Mouse (Mus musculus) stomach, embryonic 14.5 days (tissue): ENCODE data around the gene Idh3g. TPM values are rescaled to one million over a fixed set of nuclear protein-coding genes. Genes with fewer than 3 reads are reported as not detected.

Experiments
- ATAC-seq: fragments of 200-750 bp; cut with Nextera tagmentation; 2 replicates; pipeline ENCODE4 v1.8.0; 2017; ENCODE audit warnings: low read depth, moderate TSS enrichment; ENCODE audit not compliant: insufficient number of reproducible peaks, insufficient read depth, low FRiP score
- H3K27ac ChIP-seq: fragments of 300-500 bp; sonication (generic); 2 replicates; pipeline ENCODE4 v1.5.1; 2014; ENCODE audit warnings: mild to moderate bottlenecking, low read length, moderate library complexity, mixed read lengths
- H3K27me3 ChIP-seq: fragments of 300-500 bp; sonication (generic); 2 replicates; pipeline ENCODE4 v1.6.1; 2014; ENCODE audit warnings: low read length, control low read depth, mixed read lengths; ENCODE audit not compliant: control insufficient read depth, insufficient read depth
- H3K36me3 ChIP-seq: fragments of 300-500 bp; sonication (generic); 2 replicates; pipeline ENCODE4 v1.6.1; 2014; ENCODE audit warnings: mild to moderate bottlenecking, control low read depth, low read length, moderate library complexity, mixed read lengths; ENCODE audit not compliant: control insufficient read depth, insufficient read depth
- H3K4me1 ChIP-seq: fragments of 300-500 bp; sonication (generic); 2 replicates; pipeline ENCODE4 v1.6.1; 2014; ENCODE audit warnings: low read length, control low read depth, mixed read lengths; ENCODE audit not compliant: control insufficient read depth, insufficient read depth
- H3K4me2 ChIP-seq: fragments of 300-500 bp; sonication (generic); replicated peaks from 2 replicates; pipeline ENCODE4 v1.6.1; 2014; ENCODE audit warnings: low read depth, low read length, control low read depth
- H3K4me3 ChIP-seq: fragments of 300-500 bp; sonication (generic); 2 replicates; pipeline ENCODE4 v1.5.1; 2014; ENCODE audit warnings: low read depth, low read length, control low read depth
- H3K9ac ChIP-seq: fragments of 300-500 bp; sonication (generic); replicated peaks from 2 replicates; pipeline ENCODE4 v1.6.1; 2014; ENCODE audit warnings: low read depth, mild to moderate bottlenecking, control low read depth, low read length, moderate library complexity, mixed read lengths
- H3K9me3 ChIP-seq: fragments of 300-500 bp; sonication (generic); 2 replicates; pipeline ENCODE4 v1.6.1; 2016; ENCODE audit warnings: low read depth, low read length, control low read depth; ENCODE audit not compliant: control insufficient read depth
- WGBS: fragments of 180-500 bp; shearing (Covaris S2); extraction: QIAGEN DNeasy Blood & Tissue Kit; methylation state at CpG from one replicate; pipeline ENCODE4 v1.1.7; 2014; 5-methylcytosine and 5-hydroxymethylcytosine counted together
- polyA plus RNA-seq: library from polyadenylated mRNA; unstranded; fragments of >200 nt; fragmentation: Nextera tagmentation; extraction: Ambion mirVana; gene quantifications from 2 replicates; pipeline ENCODE4 v1.2.1, GENCODE M21; 2014

Gene Idh3g
- polyA plus RNA-seq, 1 experiment from 2014 or later: 238 TPM

GRCm38 (mm10) chrX:73798502-73798901 is 11.8 kb upstream of the Idh3g start:
- ATAC-seq: peak; percentile 76; the same call in 1 of the 2 replicates
- H3K36me3 ChIP-seq: no peaks in the 10 kb centered on the region
- H3K27me3 ChIP-seq: no peaks in the 10 kb centered on the region

DNA sequence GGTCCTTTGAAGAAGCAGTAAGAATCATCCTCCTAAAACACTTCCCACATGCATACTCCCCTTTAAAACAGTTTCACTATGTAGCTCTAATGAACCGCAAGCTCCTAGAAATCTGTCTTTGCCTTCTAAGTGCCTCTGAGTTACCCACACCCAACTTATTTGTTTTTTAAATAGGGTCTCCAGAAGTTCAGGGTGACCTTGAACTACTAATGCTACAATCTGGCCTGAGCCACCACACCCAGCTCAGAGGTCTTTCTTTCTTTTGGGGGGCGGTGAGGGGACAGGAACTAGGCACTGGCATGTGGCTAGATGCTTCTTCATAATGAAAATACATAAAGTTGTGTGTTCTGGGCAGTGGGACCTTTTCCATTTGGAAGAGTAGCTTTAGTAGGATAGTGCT is 10.8 kb upstream of the Idh3g start:
- H3K4me3 ChIP-seq: no peak overlapping the region
- no peaks in the 10 kb centered on the region for H3K27me3 ChIP-seq
- no peak overlapping the region for H3K9ac ChIP-seq
- no peaks in the 10 kb centered on the region for H3K36me3 ChIP-seq
- WGBS: 88% methylated on average over 2 of the region's 2 CpGs
- H3K4me2 ChIP-seq: no peak overlapping the region
- no peak for ATAC-seq
- H3K4me1 ChIP-seq: no peaks in the 10 kb centered on the region
- H3K9me3 ChIP-seq: no peaks in the 10 kb centered on the region
- no peak overlapping the region for H3K27ac ChIP-seq

More at GRCm38 (mm10) chrX:73798502-73798901, 11.8 kb upstream of the Idh3g start:
- Histone ChIP-seq H3K9me3 (no peaks in the 10 kb centered on the region), H3K4me1 (no peaks in the 10 kb centered on the region), H3K9ac (no peak overlapping the region), H3K4me2 (no peak overlapping the region), H3K4me3 (no peak overlapping the region), H3K27ac (no peak overlapping the region)
- WGBS: 36% methylated on average over 9 of the region's 9 CpGs

DNA sequence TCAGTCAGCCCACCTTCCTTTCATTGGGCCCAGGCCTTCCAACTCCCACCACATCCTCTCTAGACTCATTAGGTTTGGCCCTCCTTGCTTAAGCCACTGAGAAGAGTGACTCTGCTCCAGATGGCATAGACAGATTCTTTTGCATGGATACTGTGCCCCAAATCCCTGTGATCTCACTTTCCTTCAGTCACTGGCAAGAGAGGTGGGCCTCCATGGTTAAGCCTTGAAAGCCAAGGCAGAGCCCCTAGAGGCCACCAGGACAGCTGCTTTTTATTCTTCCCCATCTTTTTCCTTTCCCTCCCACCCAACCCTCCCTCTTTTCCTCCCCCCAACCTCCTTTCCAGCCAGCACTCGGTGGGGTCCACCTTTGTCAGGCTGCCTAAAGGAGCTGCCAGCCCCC is 6.8 kb upstream of the Idh3g start:
- no peak overlapping the region for H3K27ac ChIP-seq
- ATAC-seq: no peak
- no peak overlapping the region for H3K9ac ChIP-seq
- no peaks in the 10 kb centered on the region for H3K4me1 ChIP-seq
- H3K36me3 ChIP-seq: no peaks in the 10 kb centered on the region; the same call in 1 of the 2 replicates
- H3K9me3 ChIP-seq: no peaks in the 10 kb centered on the region
- H3K27me3 ChIP-seq: no peaks in the 10 kb centered on the region
- no peak overlapping the region for H3K4me3 ChIP-seq
- WGBS: 9% methylated on average over 1 of the region's 1 CpGs
- no peak overlapping the region for H3K4me2 ChIP-seq

DNA sequence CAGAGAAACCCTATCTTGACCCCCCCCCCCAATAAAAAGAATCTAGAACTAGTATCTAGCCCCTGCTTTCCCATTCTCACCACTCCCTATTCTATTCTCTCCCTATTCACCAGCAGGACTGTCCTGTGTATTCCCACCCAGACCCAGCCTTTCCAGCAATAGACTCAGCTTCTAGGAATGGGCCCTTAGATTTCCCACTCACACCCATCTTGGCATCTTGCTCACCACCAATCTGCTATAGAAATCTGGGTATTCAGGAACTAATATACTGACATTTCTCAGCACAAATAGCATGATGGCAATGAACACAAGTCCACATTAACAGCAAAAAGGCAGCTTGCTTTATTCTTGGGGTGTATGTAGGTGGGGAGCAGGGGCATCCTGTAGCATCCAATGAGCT is 6.3 kb upstream of the Idh3g start:
- ATAC-seq: no peak
- Histone ChIP-seq H3K4me3 (no peak overlapping the region), H3K27ac (no peak overlapping the region)

GRCm38 (mm10) chrX:73788501-73788900 is 1.8 kb upstream of the Idh3g start:
- peak overlapping the region; percentile 49 for H3K4me2 ChIP-seq
- H3K4me3 ChIP-seq: 0 out of 2 replicates have a peak overlapping the region, but pooled peaks have one; percentile 54
- H3K27me3 ChIP-seq: no peaks in the 10 kb centered on the region
- no peaks in the 10 kb centered on the region; the same call in 1 of the 2 replicates for H3K36me3 ChIP-seq
- no peak for ATAC-seq
- H3K9me3 ChIP-seq: no peaks in the 10 kb centered on the region
- no peak overlapping the region for H3K9ac ChIP-seq
- H3K4me1 ChIP-seq: peaks cover 3% of the 10 kb centered on the region; the same call in 1 of the 2 replicates
- 92% methylated on average over 1 of the region's 1 CpGs for WGBS
- H3K27ac ChIP-seq: no peak overlapping the region

More for the DNA sequence above, 6.3 kb upstream of the Idh3g start:
- no peaks in the 10 kb centered on the region for H3K9me3 ChIP-seq
- H3K4me2 ChIP-seq: no peak overlapping the region
- no peak overlapping the region for H3K9ac ChIP-seq
- no peaks in the 10 kb centered on the region; the same call in 1 of the 2 replicates for H3K36me3 ChIP-seq
- H3K4me1 ChIP-seq: no peaks in the 10 kb centered on the region
- H3K27me3 ChIP-seq: no peaks in the 10 kb centered on the region

DNA sequence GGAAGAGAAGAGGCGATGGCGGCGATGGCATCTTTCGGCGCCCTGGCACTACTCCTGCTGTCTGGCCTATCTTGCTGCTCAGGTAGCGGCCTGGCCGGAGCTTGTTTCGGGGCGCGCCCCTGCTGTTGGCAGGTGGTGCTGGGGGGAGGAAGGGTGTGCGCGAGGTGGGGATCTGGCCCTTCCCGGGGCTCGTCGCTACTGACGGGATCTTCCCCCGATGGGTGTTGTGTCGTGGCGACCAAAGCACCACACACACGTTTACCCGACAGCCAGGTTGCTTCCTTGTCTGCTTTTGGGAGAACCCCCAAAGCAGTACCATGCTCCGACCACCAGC is 495 bp upstream of the Idh3g start:
- Histone ChIP-seq H3K4me1 (peaks cover 3% of the 10 kb centered on the region; the same call in 1 of the 2 replicates), H3K4me3 (peak overlapping the region; percentile 54), H3K27me3 (no peaks in the 10 kb centered on the region), H3K27ac (peak overlapping the region; percentile 75; the same call in 1 of the 2 replicates), H3K9me3 (no peaks in the 10 kb centered on the region), H3K36me3 (no peaks in the 10 kb centered on the region; the same call in 1 of the 2 replicates), H3K9ac (peak overlapping the region; percentile 65), H3K4me2 (peak overlapping the region; percentile 49)
- no peak for ATAC-seq
- 20% methylated on average over 21 of the region's 22 CpGs for WGBS

- Histone ChIP-seq H3K4me3 (peak overlapping the region; percentile 54), H3K27me3 (no peaks in the 10 kb centered on the region), H3K27ac (peak overlapping the region; percentile 81; the same call in 1 of the 2 replicates), H3K36me3 (peaks cover 2% of the 10 kb centered on the region), H3K4me1 (peaks cover 3% of the 10 kb centered on the region; the same call in 1 of the 2 replicates), H3K9me3 (no peaks in the 10 kb centered on the region), H3K9ac (peak overlapping the region; percentile 45), H3K4me2 (peak overlapping the region; percentile 49)
- no peak for ATAC-seq
Observed at GRCm38 (mm10) chrX:73785666-73786065, 1.0 kb downstream of the Idh3g start.

- no peak for ATAC-seq
- Histone ChIP-seq H3K9me3 (no peaks in the 10 kb centered on the region), H3K36me3 (peaks cover 14% of the 10 kb centered on the region), H3K4me2 (no peak overlapping the region), H3K27ac (no peak overlapping the region), H3K27me3 (no peaks in the 10 kb centered on the region), H3K4me3 (no peak overlapping the region), H3K4me1 (peaks cover 3% of the 10 kb centered on the region; the same call in 1 of the 2 replicates), H3K9ac (no peak overlapping the region)
- 81% methylated on average over 3 of the region's 3 CpGs for WGBS
Observed at GRCm38 (mm10) chrX:73782227-73782626, 4.5 kb downstream of the Idh3g start.
